Mouse (Mus musculus) heart, adult 18-20 months (tissue): ENCODE results near the gene Stk32c. TPM values are rescaled to one million over a fixed set of nuclear protein-coding genes. Genes with fewer than 3 reads are reported as not detected.

Source experiments
- total RNA-seq, 2 experiments: library from RNA; stranded (reverse); gene quantifications; 2 replicates each; pipeline ENCODE4 v1.2.3; 2021

The Stk32c gene
- total RNA-seq, 2 experiments from 2014 or later = 0.51 to 0.92 TPM

Other genes starting within 250 kb of the Stk32c start
- gene Dpysl4, start 127.3 kb downstream of the Stk32c start, total RNA-seq = 1 to 10 TPM; 4.2 to 4.3 TPM
- gene Lrrc27, start 319 bp downstream of the Stk32c start, total RNA-seq = 10 to 100 TPM; 13.6 to 16.2 TPM
- 10 to 100 TPM in 1 of 2 experiments, 1 to 10 TPM in 1; 8.8 to 11.3 TPM for gene Pwwp2b, start 35.2 kb upstream of the Stk32c start, total RNA-seq
- 100 to 1,000 TPM; 293 to 297 TPM for gene Inpp5a, start 175.8 kb upstream of the Stk32c start, total RNA-seq